Mouse (Mus musculus): ENCODE measurements around the gene Gm20388. TPM values are rescaled to one million over a fixed set of nuclear protein-coding genes. Genes with fewer than 3 reads are reported as not detected.
"Not testable (repeated sequence)": the region's sequence is repeated elsewhere in the genome, so short reads cannot be mapped to it uniquely, and the experiment has no call there.

Gene Gm20388
- total RNA-seq, 1 experiment, result 27.0 TPM

- Histone ChIP-seq H3K27ac (ENCODE audit: insufficient read depth, low read depth, low read length, poor library complexity, severe bottlenecking) (no peak overlapping the region), H3K4me1 (ENCODE audit: control insufficient read depth in 2 of 2, insufficient read depth in 2 of 2, low read length in 2 of 2, poor library complexity in 1 of 2) (peaks cover 14 to 21% of the 10 kb centered on the region in 2 experiments; a peak in 3 of 4 replicates), H3K9ac (ENCODE audit: insufficient read depth, low read depth, low read length, poor library complexity, severe bottlenecking) (no peak overlapping the region), H3K36me3 (ENCODE audit: control insufficient read depth, insufficient read depth, low read length, poor library complexity, severe bottlenecking) (no peaks in the 10 kb centered on the region), H3K9me3 (ENCODE audit: control insufficient read depth, insufficient read depth, low read depth, low read length) (no peaks in the 10 kb centered on the region), H3K4me3 (ENCODE audit: insufficient read depth in 1 of 2, low read depth in 1 of 2, low read length in 2 of 2, poor library complexity in 1 of 2, severe bottlenecking in 1 of 2) (no peak overlapping the region)
- TF ChIP-seq ZC3H11A (IDR thresholded peaks at IDR 0.05; ENCODE audit: borderline replicate concordance, low read depth, low read length) (no peak), CHD2 (IDR thresholded peaks at IDR 0.05; ENCODE audit: low read depth, low read length) (no peak), ZNF384 (IDR thresholded peaks at IDR 0.05; ENCODE audit: low read depth, low read length) (no peak), MAFK (IDR thresholded peaks at IDR 0.05; ENCODE audit: insufficient read depth, low read depth, low read length) (no peak), HCFC1 (IDR thresholded peaks at IDR 0.05; ENCODE audit: borderline replicate concordance, insufficient read depth, low read length) (no peak)
- no peak for DNase-seq (ENCODE audit: low read depth, low spot score)
- in situ Hi-C loops (cut with MboI; ENCODE audit: low sequenced_read_pairs in 2 of 2, unreplicated experiment in 2 of 2), result no loop called here
Observed at GRCm38 (mm10) chr8:123807852-123808573, 3897.4 kb downstream of the Gm20388 start.

- no peaks in the 10 kb centered on the region for H3K36me3 ChIP-seq (ENCODE audit: control insufficient read depth, insufficient read depth, low read length, poor library complexity, severe bottlenecking)
- no peak overlapping the region for H3K27ac ChIP-seq (ENCODE audit: insufficient read depth, low read depth, low read length, poor library complexity, severe bottlenecking)
- peaks cover 16 to 26% of the 10 kb centered on the region in 2 experiments; a peak in 3 of 4 replicates for H3K4me1 ChIP-seq (ENCODE audit: control insufficient read depth in 2 of 2, insufficient read depth in 2 of 2, low read length in 2 of 2, poor library complexity in 1 of 2)
- DNase-seq (ENCODE audit: low read depth, low spot score), result no peak
- no peaks in the 10 kb centered on the region for H3K9me3 ChIP-seq (ENCODE audit: control insufficient read depth, insufficient read depth, low read depth, low read length)
- H3K9ac ChIP-seq (ENCODE audit: insufficient read depth, low read depth, low read length, poor library complexity, severe bottlenecking), result no peak overlapping the region
- in situ Hi-C loops (cut with MboI; ENCODE audit: low sequenced_read_pairs in 2 of 2, unreplicated experiment in 2 of 2), result no loop called here
- TF ChIP-seq HCFC1 (IDR thresholded peaks at IDR 0.05; ENCODE audit: borderline replicate concordance, insufficient read depth, low read length), result no peak
- TF ChIP-seq MAFK (IDR thresholded peaks at IDR 0.05; ENCODE audit: insufficient read depth, low read depth, low read length), result no peak
- TF ChIP-seq ZNF384 (IDR thresholded peaks at IDR 0.05; ENCODE audit: low read depth, low read length), result no peak
- TF ChIP-seq CHD2 (IDR thresholded peaks at IDR 0.05; ENCODE audit: low read depth, low read length), result no peak
- no peak for TF ChIP-seq ZC3H11A (IDR thresholded peaks at IDR 0.05; ENCODE audit: borderline replicate concordance, low read depth, low read length)
- H3K4me3 ChIP-seq (ENCODE audit: insufficient read depth in 1 of 2, low read depth in 1 of 2, low read length in 2 of 2, poor library complexity in 1 of 2, severe bottlenecking in 1 of 2), result no peak overlapping the region
Observed at GRCm38 (mm10) chr8:123808671-123809070, 3898.0 kb downstream of the Gm20388 start.

- H3K36me3 ChIP-seq (ENCODE audit: control insufficient read depth, insufficient read depth, low read length, poor library complexity, severe bottlenecking); H3K27ac ChIP-seq (ENCODE audit: insufficient read depth, low read depth, low read length, poor library complexity, severe bottlenecking); DNase-seq (ENCODE audit: low read depth, low spot score); in situ Hi-C loops (cut with MboI; ENCODE audit: low sequenced_read_pairs in 2 of 2, unreplicated experiment in 2 of 2); H3K9me3 ChIP-seq (ENCODE audit: control insufficient read depth, insufficient read depth, low read depth, low read length); H3K9ac ChIP-seq (ENCODE audit: insufficient read depth, low read depth, low read length, poor library complexity, severe bottlenecking); H3K4me3 ChIP-seq (ENCODE audit: insufficient read depth in 1 of 2, low read depth in 1 of 2, low read length in 2 of 2, poor library complexity in 1 of 2, severe bottlenecking in 1 of 2): not testable (repeated sequence)
- peaks cover 16 to 28% of the 10 kb centered on the region in 2 experiments; a peak in 3 of 4 replicates for H3K4me1 ChIP-seq (ENCODE audit: control insufficient read depth in 2 of 2, insufficient read depth in 2 of 2, low read length in 2 of 2, poor library complexity in 1 of 2)
Observed at GRCm38 (mm10) chr8:123809342-123809741, 3898.7 kb downstream of the Gm20388 start.

- Histone ChIP-seq H3K4me1 (ENCODE audit: control insufficient read depth in 2 of 2, insufficient read depth in 2 of 2, low read length in 2 of 2, poor library complexity in 1 of 2) (peaks cover 11 to 31% of the 10 kb centered on the region in 2 experiments; a peak in 3 of 4 replicates), H3K27ac (ENCODE audit: insufficient read depth, low read depth, low read length, poor library complexity, severe bottlenecking) (no peak overlapping the region), H3K4me3 (ENCODE audit: insufficient read depth in 1 of 2, low read depth in 1 of 2, low read length in 2 of 2, poor library complexity in 1 of 2, severe bottlenecking in 1 of 2) (no peak overlapping the region), H3K9me3 (ENCODE audit: control insufficient read depth, insufficient read depth, low read depth, low read length) (no peaks in the 10 kb centered on the region), H3K36me3 (ENCODE audit: control insufficient read depth, insufficient read depth, low read length, poor library complexity, severe bottlenecking) (peaks cover 9% of the 10 kb centered on the region; the same call in 1 of the 2 replicates), H3K9ac (ENCODE audit: insufficient read depth, low read depth, low read length, poor library complexity, severe bottlenecking) (no peak overlapping the region)
- TF ChIP-seq MAFK (IDR thresholded peaks at IDR 0.05; ENCODE audit: insufficient read depth, low read depth, low read length), result no peak
- no peak for TF ChIP-seq ZNF384 (IDR thresholded peaks at IDR 0.05; ENCODE audit: low read depth, low read length)
- TF ChIP-seq HCFC1 (IDR thresholded peaks at IDR 0.05; ENCODE audit: borderline replicate concordance, insufficient read depth, low read length), result no peak
- TF ChIP-seq CHD2 (IDR thresholded peaks at IDR 0.05; ENCODE audit: low read depth, low read length), result no peak
- TF ChIP-seq ZC3H11A (IDR thresholded peaks at IDR 0.05; ENCODE audit: borderline replicate concordance, low read depth, low read length), result no peak
- in situ Hi-C loops (cut with MboI; ENCODE audit: low sequenced_read_pairs in 2 of 2, unreplicated experiment in 2 of 2), result no loop called here
- DNase-seq (ENCODE audit: low read depth, low spot score), result no peak
Observed at GRCm38 (mm10) chr8:123812227-123812626, 3901.6 kb downstream of the Gm20388 start.
